Mouse (Mus musculus) bone marrow macrophage, adult 2 months (primary cell): ENCODE results near the gene Ccdc85a.

Experiments used
- CTCF ChIP-seq: IDR thresholded peaks from 2 replicates; pipeline ENCODE4 v1.5.1; 2012; ENCODE audit warnings: low read depth, mild to moderate bottlenecking, low read length, moderate library complexity
- POLR2A ChIP-seq: IDR thresholded peaks from 2 replicates; pipeline ENCODE4 v1.6.1; 2012; ENCODE audit warnings: mild to moderate bottlenecking, low read depth, low read length, borderline replicate concordance

GRCm38 (mm10) chr11:28465726-28466125 is 118.4 kb downstream of the Ccdc85a start:
- TF ChIP-seq CTCF (no peak), POLR2A (no peak)
